Comparison of ENCODE assay signal across 17 mouse cellular contexts in the genomic region with DNA sequence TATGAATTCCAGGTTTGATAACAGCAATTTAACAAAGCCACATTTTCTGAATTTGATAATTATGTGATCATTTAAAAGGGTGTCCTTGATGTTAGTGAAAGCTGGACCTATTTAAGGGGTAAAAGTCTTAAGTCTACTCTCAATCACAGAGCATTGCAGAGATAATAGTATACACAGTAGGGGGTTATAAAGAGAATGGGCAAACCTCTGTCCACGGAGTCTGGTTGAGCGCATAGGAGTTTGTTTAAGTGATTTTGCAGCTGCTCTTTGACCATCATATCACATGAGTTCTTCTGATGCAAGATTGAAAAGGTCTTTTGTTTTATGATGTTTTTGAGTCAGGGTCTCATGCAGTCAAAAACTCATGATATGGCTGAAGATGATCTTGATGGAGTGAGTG.
"Had no signal": no experiment of that assay in that cellular context is flagged by ENCODE, and none has a peak within 500 bp of the region (broad histone marks: within the 10 kb centered on the region; RNA-seq: fewer than 3 reads in every experiment).

No protein-coding gene starts in this region.

- H3K36me3 ChIP-seq: liver, embryonic 13.5 days; midbrain, embryonic 13.5 days; neural tube, embryonic 13.5 days had no signal

- H3K27ac ChIP-seq: kidney, postnatal 0 days; left cerebral cortex, adult 2 months; liver, embryonic 13.5 days; midbrain, embryonic 13.5 days; neural tube, embryonic 13.5 days; stomach, postnatal 0 days had no signal

- ATAC-seq: midbrain, embryonic 13.5 days; midbrain, embryonic 16.5 days had no signal

- DNase-seq: kidney, postnatal 25 days; layer of hippocampus, postnatal 36 days; liver, embryonic 13.5 days; lung, adult 2 months; lung, postnatal 14 days; lung, postnatal 4 days; retina, postnatal 1 day; thymus, adult 2 months; thymus, postnatal 14 days; thymus, postnatal 4 days had no signal

- H3K9me3 ChIP-seq: liver, embryonic 13.5 days; midbrain, embryonic 13.5 days; neural tube, embryonic 13.5 days had no signal

- H3K27me3 ChIP-seq: liver, embryonic 13.5 days; midbrain, embryonic 13.5 days; neural tube, embryonic 13.5 days had no signal

- H3K4me1 ChIP-seq: liver, embryonic 13.5 days had no signal

- H3K4me3 ChIP-seq: left cerebral cortex, adult 2 months; liver, embryonic 13.5 days; midbrain, embryonic 13.5 days; myocyte; neural tube, embryonic 13.5 days had no signal

- H3K9ac ChIP-seq: liver, embryonic 13.5 days; midbrain, embryonic 13.5 days; neural tube, embryonic 13.5 days had no signal

- H3K4me2 ChIP-seq: liver, embryonic 13.5 days; midbrain, embryonic 13.5 days; neural tube, embryonic 13.5 days had no signal
